Mouse (Mus musculus) embryonic facial prominence, embryonic 11.5 days (tissue): ENCODE measurements around the gene Rps19bp1. TPM values are rescaled to one million over a fixed set of nuclear protein-coding genes. Genes with fewer than 3 reads are reported as not detected.

Experiments
- ATAC-seq: fragments of 200-750 bp; cut with Nextera tagmentation; replicated peaks from 2 replicates; pipeline ENCODE4 v1.8.0; 2017; ENCODE audit warnings: low read depth; ENCODE audit not compliant: insufficient number of reproducible peaks, low FRiP score, low TSS enrichment
- DNase-seq: peaks from one replicate; pipeline ENCODE4 v3.0.0-alpha.2; 2015; ENCODE audit warnings: low spot score
- H3K27ac ChIP-seq: fragments of 300-500 bp; sonication (generic); replicated peaks from 2 replicates; pipeline ENCODE4 v1.5.1; 2014; ENCODE audit warnings: mild to moderate bottlenecking, low read depth, low read length, control low read depth
- H3K27me3 ChIP-seq: fragments of 300-500 bp; sonication (generic); 2 replicates; pipeline ENCODE4 v1.6.1; 2014; ENCODE audit warnings: mild to moderate bottlenecking, low read length, moderate library complexity, mixed read lengths; ENCODE audit not compliant: control insufficient read depth, insufficient read depth
- H3K36me3 ChIP-seq: fragments of 300-500 bp; sonication (generic); replicated peaks from 2 replicates; pipeline ENCODE4 v1.6.1; 2014; ENCODE audit warnings: low read depth, mild to moderate bottlenecking, low read length, moderate library complexity, mixed read lengths; ENCODE audit not compliant: control insufficient read depth, insufficient read depth
- H3K4me1 ChIP-seq: fragments of 300-500 bp; sonication (generic); 2 replicates; pipeline ENCODE4 v1.6.1; 2014; ENCODE audit warnings: low read length, mixed read lengths; ENCODE audit not compliant: control insufficient read depth, insufficient read depth
- H3K4me2 ChIP-seq: fragments of 300-500 bp; sonication (generic); 2 replicates; pipeline ENCODE4 v1.6.1; 2014; ENCODE audit warnings: low read depth, mild to moderate bottlenecking, control low read depth, low read length, moderate library complexity
- H3K4me3 ChIP-seq: fragments of 300-500 bp; sonication (generic); 2 replicates; pipeline ENCODE4 v1.5.1; 2014; ENCODE audit warnings: low read depth, low read length, control low read depth
- H3K9ac ChIP-seq: fragments of 300-500 bp; sonication (generic); replicated peaks from 2 replicates; pipeline ENCODE4 v1.6.1; 2014; ENCODE audit warnings: mild to moderate bottlenecking, control low read depth, low read length
- H3K9me3 ChIP-seq: fragments of 300-500 bp; sonication (generic); replicated peaks from 2 replicates; pipeline ENCODE4 v1.6.1; 2016; ENCODE audit warnings: mild to moderate bottlenecking, low read length, inconsistent platforms, mixed read lengths; ENCODE audit not compliant: control insufficient read depth
- WGBS: fragments of 180-500 bp; shearing (Covaris S2); extraction: QIAGEN DNeasy Blood & Tissue Kit; methylation state at CpG from one replicate; pipeline ENCODE4 v1.1.7; 2014; 5-methylcytosine and 5-hydroxymethylcytosine counted together
- polyA plus RNA-seq: library from polyadenylated mRNA; unstranded; fragments of >200 nt; fragmentation: Nextera tagmentation; extraction: Ambion mirVana; gene quantifications from 2 replicates; pipeline ENCODE4 v1.2.1, GENCODE M21; 2014

Rps19bp1 gene
- polyA plus RNA-seq, result 81.3 and 83.1 TPM in 2 replicates

DNA sequence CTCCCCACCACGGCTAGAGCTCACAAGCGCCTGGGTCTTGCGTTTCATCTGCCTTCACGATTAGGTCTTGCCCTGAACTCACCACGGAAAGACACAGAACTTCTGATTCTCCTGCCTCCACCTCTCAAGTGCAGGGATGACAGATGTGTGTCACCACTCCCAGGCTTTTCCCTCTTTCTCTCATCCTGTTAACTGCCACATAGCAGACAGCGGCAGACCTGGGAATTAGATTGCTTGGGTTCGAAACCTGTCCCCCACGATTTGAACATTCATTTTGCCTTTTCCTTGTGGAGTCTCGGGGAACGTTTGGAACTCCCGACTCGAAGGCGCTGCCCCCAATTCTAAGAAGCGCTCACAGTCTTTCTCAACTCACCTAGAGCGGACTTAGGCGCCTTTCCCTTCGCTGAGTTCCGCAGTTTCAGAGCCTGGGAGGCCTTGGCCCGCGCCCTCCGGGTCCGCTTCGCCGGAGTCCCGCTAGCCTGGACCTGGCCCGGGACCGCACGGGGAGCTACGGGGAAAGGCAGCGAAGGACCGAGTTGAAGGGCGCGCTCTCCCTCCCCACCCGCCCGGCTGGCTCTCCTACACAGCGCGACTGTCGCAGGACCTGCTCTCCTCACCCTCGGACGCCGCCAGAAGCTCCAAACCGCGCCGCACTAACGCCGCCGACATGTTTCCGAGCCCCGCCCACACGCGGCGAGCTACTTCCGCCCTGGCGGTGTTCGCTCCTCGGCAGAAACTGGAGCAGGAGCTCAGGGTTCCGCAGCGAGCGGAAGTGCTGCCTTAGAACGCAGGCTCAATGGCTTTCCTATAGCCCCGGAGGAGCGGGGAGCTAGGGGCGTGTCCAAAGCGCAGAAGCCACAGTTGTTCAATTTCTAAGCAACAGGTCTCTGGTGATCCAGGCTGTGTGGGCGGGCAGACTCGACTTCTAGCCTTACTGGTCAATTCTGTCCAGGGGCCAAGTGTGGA is at the start of gene Rps19bp1:
Gene Rps19bp1 (minus strand): TSS at position 706 of the 966 bp plus-strand sequence.
- Histone ChIP-seq H3K9ac (peak within 1 kb of the TSS; percentile 78), H3K4me3 (peak within 1 kb of the TSS; percentile 74), H3K4me2 (peak within 1 kb of the TSS; percentile 71), H3K9me3 (no peaks in the 10 kb centered on the region), H3K4me1 (no peaks in the 10 kb centered on the region), H3K27me3 (no peaks in the 10 kb centered on the region), H3K27ac (no peak within 1 kb of the TSS), H3K36me3 (no peaks in the 10 kb centered on the region)
- 2% methylated on average over 66 of the region's 66 CpGs for WGBS
- ATAC-seq (peak; percentile 77), DNase-seq (peak; percentile 94)

DNA sequence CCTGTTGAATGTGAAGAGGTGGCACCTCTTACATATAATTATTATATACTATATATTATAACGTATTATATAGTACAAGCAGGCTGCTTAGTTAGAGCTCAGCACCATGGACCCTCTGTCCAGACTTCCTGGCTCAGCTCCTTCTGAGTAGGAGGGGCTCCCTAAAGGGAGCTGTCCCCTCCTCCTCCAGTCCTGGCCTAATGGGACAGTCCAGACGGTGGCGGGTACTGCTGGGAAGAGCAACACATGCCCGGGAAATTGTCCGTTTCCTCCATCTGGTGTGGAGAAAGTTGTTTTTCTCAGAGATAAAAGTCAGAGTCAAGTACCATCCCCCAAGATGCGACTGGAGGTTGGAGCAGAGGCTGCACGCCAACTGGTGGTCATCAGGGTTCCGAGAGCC is 42.0 kb upstream of the Rps19bp1 start:
- no peak overlapping the region for H3K9ac ChIP-seq
- H3K4me1 ChIP-seq, result no peaks in the 10 kb centered on the region
- ATAC-seq, result no peak
- no peaks in the 10 kb centered on the region for H3K27me3 ChIP-seq
- no peak overlapping the region for H3K4me2 ChIP-seq
- no peak overlapping the region for H3K4me3 ChIP-seq
- DNase-seq, result no peak
- H3K36me3 ChIP-seq, result no peaks in the 10 kb centered on the region
- no peaks in the 10 kb centered on the region for H3K9me3 ChIP-seq
- no peak overlapping the region for H3K27ac ChIP-seq
- 44% methylated on average over 8 of the region's 8 CpGs for whole genome bisulfite sequencing

DNA sequence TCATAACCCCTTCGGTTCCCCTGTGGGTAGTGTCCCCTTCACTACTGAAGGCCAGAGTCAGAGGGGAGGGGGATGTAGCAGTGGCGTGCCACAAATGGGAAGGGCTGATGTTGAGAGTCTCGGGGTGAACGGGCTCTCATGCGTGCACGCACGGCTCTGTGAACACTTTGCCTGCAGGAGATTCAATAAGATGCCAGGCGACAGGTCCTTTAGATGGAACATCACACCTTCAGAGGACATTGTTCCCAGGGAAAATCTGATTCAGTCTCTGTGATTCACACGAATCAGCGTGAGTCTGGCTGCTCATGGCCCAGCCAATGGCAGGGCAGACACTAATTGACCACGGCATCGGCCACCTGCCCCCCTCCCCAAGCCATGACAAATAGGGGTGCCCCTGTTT is 40.1 kb upstream of the Rps19bp1 start:
- ATAC-seq, result no peak
- Histone ChIP-seq H3K36me3 (no peaks in the 10 kb centered on the region), H3K4me1 (no peaks in the 10 kb centered on the region), H3K27me3 (no peaks in the 10 kb centered on the region), H3K4me2 (no peak overlapping the region), H3K27ac (no peak overlapping the region), H3K9ac (no peak overlapping the region), H3K4me3 (no peak overlapping the region), H3K9me3 (no peaks in the 10 kb centered on the region)
- no peak for DNase-seq
- 83% methylated on average over 12 of the region's 12 CpGs for WGBS

DNA sequence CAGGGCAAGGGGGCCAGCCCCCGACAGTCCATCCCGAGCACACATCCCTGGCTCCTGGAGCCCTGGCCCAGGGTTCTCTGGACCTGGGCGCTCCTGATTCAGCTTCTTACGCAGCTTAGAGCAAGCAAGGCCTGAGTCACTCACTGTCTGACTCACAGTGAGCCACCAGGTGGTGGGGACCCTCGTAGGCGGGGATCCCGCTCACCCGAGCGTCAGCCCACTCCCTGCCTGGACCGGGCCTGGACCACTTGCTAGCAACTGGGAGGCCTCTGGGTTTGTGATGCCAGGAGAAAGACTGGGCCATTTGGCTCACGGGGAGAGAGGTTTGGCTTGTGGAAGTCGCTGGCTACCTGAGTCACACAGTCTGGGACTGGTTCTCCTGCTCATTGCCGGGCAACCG is 39.7 kb upstream of the Rps19bp1 start:
- H3K4me3 ChIP-seq, result no peak overlapping the region
- 73% methylated on average over 14 of the region's 14 CpGs for WGBS
- H3K27me3 ChIP-seq, result no peaks in the 10 kb centered on the region
- no peak overlapping the region for H3K27ac ChIP-seq
- no peaks in the 10 kb centered on the region for H3K36me3 ChIP-seq
- no peaks in the 10 kb centered on the region for H3K4me1 ChIP-seq
- DNase-seq, result no peak
- ATAC-seq, result no peak
- no peak overlapping the region for H3K9ac ChIP-seq
- no peak overlapping the region for H3K4me2 ChIP-seq
- no peaks in the 10 kb centered on the region for H3K9me3 ChIP-seq

DNA sequence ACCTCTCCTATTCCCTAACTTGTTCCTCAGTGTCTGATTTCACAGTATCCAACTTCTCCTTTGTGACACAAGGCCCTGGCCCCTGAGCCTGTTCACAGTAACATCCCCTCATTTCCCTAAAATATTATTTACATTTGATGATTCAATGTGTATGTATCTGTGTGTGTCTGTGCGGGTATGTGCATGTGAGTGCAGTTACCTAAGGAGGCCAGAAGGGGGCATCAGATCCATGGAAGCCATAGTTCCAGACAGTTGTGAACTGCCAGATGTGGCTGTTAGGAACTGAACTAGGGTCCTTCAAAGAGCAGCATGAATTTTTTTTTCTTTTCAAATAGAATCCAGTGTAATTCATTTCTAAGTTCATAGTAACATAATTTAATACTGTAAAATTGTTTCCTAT is 33.0 kb upstream of the Rps19bp1 start:
- DNase-seq (no peak), ATAC-seq (no peak)
- 100% methylated on average over 1 of the region's 1 CpGs for WGBS
- H3K27ac ChIP-seq, result no peak overlapping the region
- no peaks in the 10 kb centered on the region for H3K9me3 ChIP-seq
- no peak overlapping the region for H3K4me2 ChIP-seq
- no peaks in the 10 kb centered on the region for H3K36me3 ChIP-seq
- H3K4me1 ChIP-seq, result no peaks in the 10 kb centered on the region
- no peak overlapping the region for H3K4me3 ChIP-seq
- H3K9ac ChIP-seq, result no peak overlapping the region
- no peaks in the 10 kb centered on the region for H3K27me3 ChIP-seq

DNA sequence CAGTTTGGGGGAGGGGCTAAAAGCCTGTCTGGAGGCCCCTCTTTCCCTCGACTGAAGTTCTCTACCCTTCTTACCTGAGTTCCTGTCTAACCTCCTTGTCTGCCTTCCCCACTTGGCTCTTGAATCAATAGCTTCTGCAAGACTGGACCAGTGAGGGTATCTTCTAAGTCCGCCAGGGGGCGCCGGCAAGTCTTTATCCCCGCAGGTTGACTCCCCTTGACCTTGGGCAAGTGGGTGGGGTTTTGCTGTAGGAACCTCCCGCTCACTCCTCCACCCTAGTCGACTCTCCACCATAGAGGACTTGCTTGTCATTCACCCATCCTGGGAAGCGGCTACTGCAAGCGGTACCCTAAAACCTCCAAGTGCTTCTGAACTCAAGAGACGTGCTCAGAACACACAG is 25.3 kb upstream of the Rps19bp1 start:
- no peak overlapping the region for H3K27ac ChIP-seq
- 7% methylated on average over 10 of the region's 10 CpGs for WGBS
- no peak overlapping the region for H3K9ac ChIP-seq
- H3K9me3 ChIP-seq, result no peaks in the 10 kb centered on the region
- DNase-seq, result peak; percentile 75
- H3K27me3 ChIP-seq, result peaks cover 45% of the 10 kb centered on the region
- no peaks in the 10 kb centered on the region for H3K36me3 ChIP-seq
- 0 out of 2 replicates have a peak, but pooled peaks have one; percentile 34 for ATAC-seq
- no peak overlapping the region for H3K4me3 ChIP-seq
- no peaks in the 10 kb centered on the region for H3K4me1 ChIP-seq
- H3K4me2 ChIP-seq, result no peak overlapping the region

DNA sequence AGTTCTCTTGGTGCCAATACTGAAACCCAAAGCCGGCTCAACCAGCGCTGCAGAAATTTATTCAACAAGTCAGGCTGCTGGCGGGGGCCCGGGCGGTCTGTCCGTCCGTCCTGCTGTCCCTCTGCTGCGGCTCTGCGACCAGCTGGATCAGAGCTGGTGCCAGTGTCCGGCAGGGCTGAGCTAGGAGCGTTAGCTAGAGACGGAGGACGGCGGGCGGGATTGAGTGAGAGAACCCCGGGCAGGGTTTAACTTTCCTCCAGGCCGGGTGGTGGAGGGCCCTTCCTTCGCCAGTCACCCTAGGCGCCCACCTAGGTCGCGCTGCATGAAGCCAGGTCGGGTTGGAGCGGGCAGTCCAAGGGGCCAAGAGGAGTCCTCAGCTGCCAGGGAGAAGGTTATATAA is 23.9 kb upstream of the Rps19bp1 start:
- DNase-seq (no peak), ATAC-seq (no peak)
- H3K9ac ChIP-seq, result no peak overlapping the region
- H3K27me3 ChIP-seq, result peaks cover 45% of the 10 kb centered on the region
- no peaks in the 10 kb centered on the region for H3K9me3 ChIP-seq
- H3K4me1 ChIP-seq, result no peaks in the 10 kb centered on the region
- peak overlapping the region; percentile 96 for H3K4me2 ChIP-seq
- H3K36me3 ChIP-seq, result no peaks in the 10 kb centered on the region
- under 1% methylated on average over 23 of the region's 23 CpGs for WGBS
- H3K4me3 ChIP-seq, result peak overlapping the region; percentile 45
- H3K27ac ChIP-seq, result no peak overlapping the region

DNA sequence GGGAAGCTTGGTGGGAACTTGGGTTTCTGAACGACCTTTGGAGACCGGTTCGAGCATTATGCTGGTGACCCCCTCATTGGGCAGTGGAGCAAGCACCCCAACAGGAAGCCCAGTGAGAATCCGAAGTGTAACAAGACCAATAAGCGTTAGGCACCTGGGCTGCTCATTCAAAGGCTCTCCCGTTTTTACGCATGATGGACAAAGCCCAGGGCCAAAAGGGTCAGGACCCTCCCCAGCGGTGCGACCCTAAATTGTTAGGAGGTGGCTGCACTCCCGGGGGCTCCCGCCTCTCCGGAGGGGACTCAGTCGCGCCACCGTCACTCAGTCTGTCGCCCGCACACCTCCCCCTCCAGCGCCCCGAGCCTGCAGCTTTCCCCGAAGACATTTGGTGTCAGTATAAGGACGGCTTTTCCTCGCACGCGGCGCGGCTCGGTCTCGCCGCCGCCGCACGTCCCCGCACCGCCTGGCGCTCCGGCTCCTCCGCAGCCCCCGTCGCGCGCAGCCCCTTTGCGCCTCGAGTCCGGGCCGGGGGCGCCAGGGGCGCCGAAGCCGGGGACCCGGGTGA is 22.8 kb upstream of the Rps19bp1 start, which contains the start of gene Cacna1i:
Gene Cacna1i (plus strand): TSS at position 388 of the 565 bp plus-strand sequence.
- WGBS, result under 1% methylated on average over 49 of the region's 50 CpGs
- no peak for ATAC-seq

More for the DNA sequence above, 22.8 kb upstream of the Rps19bp1 start, which contains the start of gene Cacna1i:
- Histone ChIP-seq H3K36me3 (no peaks in the 10 kb centered on the region), H3K9me3 (no peaks in the 10 kb centered on the region), H3K4me2 (peak within 1 kb of the TSS; percentile 96), H3K9ac (peak within 1 kb of the TSS; percentile 34; the same call in 1 of the 2 replicates), H3K27ac (no peak within 1 kb of the TSS), H3K27me3 (peaks cover 45% of the 10 kb centered on the region), H3K4me1 (no peaks in the 10 kb centered on the region), H3K4me3 (peak within 1 kb of the TSS; percentile 45)
- no peak for DNase-seq
